ENCODE assay signal across 8 mouse cellular contexts in genomic region chr11:106513166-106513565, GRCm38 (mm10). TPM values are rescaled to one million over a fixed set of nuclear protein-coding genes. Genes with fewer than 3 reads are reported as not detected.
DNase-seq lines count a peak whose midpoint lies in the region; ATAC-seq and TF ChIP-seq lines count a peak whose summit lies in the region.

No protein-coding gene starts in this region.

- in situ Hi-C loops in Patski (cut with MboI; ENCODE audit: low pct_unique_long_range_greater_than_20kb): loop anchor here (5.0 to 25.0 kb wide), 2 partner anchors 114 to 249 kb away; partner anchors contain the start of genes Milr1 and Pecam1

- peaks cover 2% of the 10 kb centered on the region; the same call in 1 of the 2 replicates for H3K4me1 ChIP-seq in hindbrain, embryonic 11.5 days (replicated peaks; ENCODE audit: control insufficient read depth, insufficient read depth, low read length)
- H3K4me1 ChIP-seq in hindbrain, embryonic 10.5 days (replicated peaks): peaks cover 24% of the 10 kb centered on the region
- H3K4me1 ChIP-seq in forebrain, embryonic 15.5 days: no peaks in the 10 kb centered on the region
- H3K4me1 ChIP-seq in midbrain, postnatal 0 days (ENCODE audit: insufficient read depth, low read length): 0 out of 2 replicates have a peak, but pooled peaks cover 3% of the 10 kb centered on the region

- ATAC-seq in hindbrain, embryonic 11.5 days (ENCODE audit: low FRiP score): no peak
- no peak for ATAC-seq in Patski
- ATAC-seq in forebrain, embryonic 15.5 days (replicated peaks): no peak
- ATAC-seq in midbrain, postnatal 0 days (ENCODE audit: low FRiP score): no peak

- no peak overlapping the region for H3K27ac ChIP-seq in hindbrain, embryonic 11.5 days (ENCODE audit: low read depth, low read length)
- no peak overlapping the region for H3K27ac ChIP-seq in hindbrain, embryonic 10.5 days
- no peak overlapping the region for H3K27ac ChIP-seq in forebrain, embryonic 15.5 days (replicated peaks)
- no peak overlapping the region for H3K27ac ChIP-seq in midbrain, postnatal 0 days (ENCODE audit: low read depth, low read length)

- no peaks in the 10 kb centered on the region for H3K36me3 ChIP-seq in hindbrain, embryonic 11.5 days (ENCODE audit: control insufficient read depth, insufficient read depth, low read length)
- peaks cover 31% of the 10 kb centered on the region for H3K36me3 ChIP-seq in hindbrain, embryonic 10.5 days
- H3K36me3 ChIP-seq in forebrain, embryonic 15.5 days: peaks cover 21% of the 10 kb centered on the region; the same call in 1 of the 2 replicates
- peaks cover 18% of the 10 kb centered on the region for H3K36me3 ChIP-seq in midbrain, postnatal 0 days (ENCODE audit: insufficient read depth, low read length)

- no peaks in the 10 kb centered on the region for H3K9me3 ChIP-seq in hindbrain, embryonic 11.5 days (ENCODE audit: control insufficient read depth, low read length)
- no peaks in the 10 kb centered on the region for H3K9me3 ChIP-seq in hindbrain, embryonic 10.5 days
- H3K9me3 ChIP-seq in forebrain, embryonic 15.5 days: no peaks in the 10 kb centered on the region
- no peaks in the 10 kb centered on the region for H3K9me3 ChIP-seq in midbrain, postnatal 0 days (ENCODE audit: low read length)

- POLR2A ChIA-PET in Patski (lab: Charles Lee): interaction anchor here (1.4 kb wide), 1 partner anchor 10 kb away, joined by 3 read pairs; no protein-coding TSS in a partner anchor

- peak; percentile 52 for DNase-seq in hindbrain, embryonic 11.5 days (ENCODE audit: low spot score)
- DNase-seq in hindbrain, embryonic 10.5 days (ENCODE audit: low spot score): no peak
- DNase-seq in 416B (ENCODE audit: low read depth): peak; percentile 62
- no peak for DNase-seq in Patski (ENCODE audit: low read depth, low spot score)
- DNase-seq in kidney, postnatal 4 days: peak; percentile 81 to 85
- peak; percentile 71 for DNase-seq in midbrain, postnatal 0 days (ENCODE audit: low spot score)
- peak; percentile 66 to 69 for DNase-seq in thymus, postnatal 36 days

- H3K27me3 ChIP-seq in hindbrain, embryonic 11.5 days (ENCODE audit: control insufficient read depth, insufficient read depth, low read length): no peaks in the 10 kb centered on the region
- H3K27me3 ChIP-seq in hindbrain, embryonic 10.5 days (ENCODE audit: insufficient read depth, poor library complexity, severe bottlenecking): no peaks in the 10 kb centered on the region
- no peaks in the 10 kb centered on the region for H3K27me3 ChIP-seq in Patski
- H3K27me3 ChIP-seq in forebrain, embryonic 15.5 days: no peaks in the 10 kb centered on the region
- H3K27me3 ChIP-seq in midbrain, postnatal 0 days (ENCODE audit: insufficient read depth, low read length): no peaks in the 10 kb centered on the region

- 47% methylated on average over 2 of the region's 2 CpGs for WGBS in hindbrain, embryonic 11.5 days
- 44% methylated on average over 2 of the region's 2 CpGs for WGBS in hindbrain, embryonic 10.5 days
- WGBS in forebrain, embryonic 15.5 days: 41% methylated on average over 2 of the region's 2 CpGs
- WGBS in midbrain, postnatal 0 days: 35% methylated on average over 2 of the region's 2 CpGs

- H3K4me2 ChIP-seq in hindbrain, embryonic 11.5 days (replicated peaks; ENCODE audit: low read depth, low read length): no peak overlapping the region
- no peak overlapping the region for H3K4me2 ChIP-seq in forebrain, embryonic 15.5 days (replicated peaks)
- no peak overlapping the region for H3K4me2 ChIP-seq in midbrain, postnatal 0 days (ENCODE audit: low read depth, low read length, poor library complexity, severe bottlenecking)

- CTCF ChIA-PET in Patski (lab: Charles Lee): interaction anchor here (1.0 to 1.2 kb wide), 2 partner anchors 111 to 114 kb away, joined by 3 to 6 read pairs; no protein-coding TSS in a partner anchor

- H3K4me3 ChIP-seq in hindbrain, embryonic 11.5 days (ENCODE audit: low read depth, low read length): no peak overlapping the region
- no peak overlapping the region for H3K4me3 ChIP-seq in hindbrain, embryonic 10.5 days
- no peak overlapping the region for H3K4me3 ChIP-seq in forebrain, embryonic 15.5 days
- no peak overlapping the region for H3K4me3 ChIP-seq in midbrain, postnatal 0 days (ENCODE audit: low read depth, low read length)

- TF ChIP-seq CTCF in Patski (IDR thresholded peaks at IDR 0.05): peak; percentile 81
- TF ChIP-seq CTCF in midbrain, postnatal 0 days (IDR thresholded peaks at IDR 0.05): peak; percentile 84

- H3K9ac ChIP-seq in hindbrain, embryonic 11.5 days (ENCODE audit: low read depth, low read length): no peak overlapping the region
- H3K9ac ChIP-seq in forebrain, embryonic 15.5 days (replicated peaks): 0 out of 2 replicates have a peak overlapping the region, but pooled peaks have one; percentile 15
- no peak overlapping the region for H3K9ac ChIP-seq in midbrain, postnatal 0 days (replicated peaks; ENCODE audit: low read length, poor library complexity, severe bottlenecking)

RNA-seq across cellular contexts. Expression of gene Ern1, which starts 25.5 kb away (rescaled TPM):
- 5.5 and 6.2 TPM in 2 replicates for polyA plus RNA-seq in hindbrain, embryonic 11.5 days (2014; fragmentation: Nextera tagmentation; extraction: Ambion mirVana)
- polyA plus RNA-seq in hindbrain, embryonic 10.5 days (2016; fragmentation: Nextera tagmentation; extraction: Ambion mirVana): 6.3 and 7.1 TPM in 2 replicates
- 12.4 TPM for polyA plus RNA-seq in Patski (2021)
- polyA plus RNA-seq in forebrain, embryonic 15.5 days (2015; fragmentation: Nextera tagmentation; extraction: Ambion mirVana): 5.5 and 6.9 TPM in 2 replicates
- total RNA-seq in midbrain, postnatal 0 days (2014; rRNA removed): 10.1 and 10.3 TPM in 2 replicates
- polyA plus RNA-seq in midbrain, postnatal 0 days (2015; fragmentation: Nextera tagmentation; extraction: Ambion mirVana): 2.2 and 3.7 TPM in 2 replicates

Comparison
In these comparisons a context has a peak if more than half of its experiments do, and no peak if none do; other contexts are left out.
1. DNase-seq: peak in hindbrain, embryonic 11.5 days (single experiment), 416B (single experiment), kidney, postnatal 4 days (2 of 2), midbrain, postnatal 0 days (single experiment) and thymus, postnatal 36 days (2 of 2); none in hindbrain, embryonic 10.5 days (single experiment) and Patski (single experiment).